Mouse (Mus musculus) embryonic facial prominence, embryonic 10.5 days (tissue): ENCODE measurements around the gene Zmat5. TPM values are rescaled to one million over a fixed set of nuclear protein-coding genes. Genes with fewer than 3 reads are reported as not detected.
A peak's percentile ranks its signal among the peaks of the same experiment; 100 is the strongest.

Experiments used
- DNase-seq: peaks from one replicate; pipeline ENCODE4 v3.0.0-alpha.2; 2017; ENCODE audit warnings: low spot score
- H3K27ac ChIP-seq: fragments of 300-500 bp; sonication (generic); replicated peaks from 2 replicates; pipeline ENCODE4 v1.5.1; 2016; ENCODE audit warnings: mild to moderate bottlenecking
- H3K27me3 ChIP-seq: fragments of 300-500 bp; sonication (generic); replicated peaks from 2 replicates; pipeline ENCODE4 v1.6.1; 2016; ENCODE audit warnings: low read depth, mild to moderate bottlenecking; ENCODE audit not compliant: poor library complexity, severe bottlenecking
- H3K36me3 ChIP-seq: fragments of 300-500 bp; sonication (generic); replicated peaks from 2 replicates; pipeline ENCODE4 v1.6.1; 2016; ENCODE audit warnings: mild to moderate bottlenecking, moderate library complexity
- H3K4me1 ChIP-seq: fragments of 300-500 bp; sonication (generic); 2 replicates; pipeline ENCODE4 v1.6.1; 2016
- H3K4me3 ChIP-seq: fragments of 300-500 bp; sonication (generic); 2 replicates; pipeline ENCODE4 v1.5.1; 2016; ENCODE audit warnings: mild to moderate bottlenecking, moderate library complexity
- H3K9me3 ChIP-seq: fragments of 300-500 bp; sonication (generic); 2 replicates; pipeline ENCODE4 v1.6.1; 2016; ENCODE audit warnings: mild to moderate bottlenecking
- WGBS: fragments of 180-500 bp; shearing (Covaris S2); methylation state at CpG from one replicate; pipeline ENCODE4 v1.1.7; 2016; 5-methylcytosine and 5-hydroxymethylcytosine counted together
- polyA plus RNA-seq: library from polyadenylated mRNA; unstranded; fragments of >200 nt; fragmentation: Nextera tagmentation; extraction: Ambion mirVana; gene quantifications from 2 replicates; pipeline ENCODE4 v1.2.1, GENCODE M21; 2016

Zmat5 gene
- polyA plus RNA-seq, 1 experiment from 2014 or later = 75.4 TPM

DNA sequence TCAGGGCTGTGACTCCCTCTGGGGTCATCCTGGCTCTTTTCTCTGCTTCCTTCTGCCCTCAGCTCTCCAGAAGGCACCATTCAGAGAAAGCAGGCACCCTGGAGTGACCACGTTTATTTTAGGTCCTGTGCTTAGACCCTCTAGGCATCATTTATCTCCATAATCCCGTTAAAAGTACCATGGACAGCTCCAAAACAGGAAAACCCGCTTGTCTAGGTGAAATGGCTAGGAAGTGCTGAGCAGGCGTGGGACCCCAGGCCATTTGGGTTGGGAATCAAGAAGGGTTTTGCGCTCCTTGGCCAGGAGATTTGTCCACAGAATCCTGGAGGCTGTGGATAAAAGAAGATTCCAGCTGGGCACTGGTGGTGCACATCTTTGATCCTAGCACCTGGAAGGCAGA lies 59.2 kb downstream of the Zmat5 start:
- Histone ChIP-seq H3K36me3 (peaks cover 20% of the 10 kb centered on the region), H3K27ac (no peak overlapping the region), H3K27me3 (peaks cover 34% of the 10 kb centered on the region), H3K9me3 (no peaks in the 10 kb centered on the region), H3K4me3 (no peak overlapping the region), H3K4me1 (no peaks in the 10 kb centered on the region)
- WGBS = 12% methylated on average over 5 of the region's 5 CpGs
- no peak for DNase-seq

DNA sequence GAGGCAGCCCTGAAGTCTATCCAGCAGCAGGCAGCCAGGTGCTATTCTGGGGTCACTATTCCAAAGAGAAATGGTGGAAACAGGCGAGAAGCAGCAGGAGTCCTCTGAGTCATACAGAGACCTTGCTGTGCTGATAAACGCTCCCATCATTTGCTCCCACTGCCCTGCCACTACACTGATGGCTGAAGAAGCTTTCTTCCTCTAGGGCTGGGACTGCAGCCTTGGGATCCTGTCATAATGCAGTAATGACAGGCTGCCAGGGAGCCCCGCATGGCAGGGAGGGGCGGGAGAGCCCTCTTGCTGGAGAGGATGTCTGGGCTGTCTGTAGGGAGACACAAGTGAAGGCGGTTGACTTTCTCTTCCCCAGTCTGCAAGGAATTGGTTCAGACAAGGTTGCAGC lies 60.0 kb downstream of the Zmat5 start:
- no peak for DNase-seq
- Histone ChIP-seq H3K9me3 (no peaks in the 10 kb centered on the region), H3K27ac (no peak overlapping the region), H3K27me3 (peaks cover 34% of the 10 kb centered on the region), H3K4me1 (no peaks in the 10 kb centered on the region), H3K4me3 (no peak overlapping the region), H3K36me3 (peaks cover 29% of the 10 kb centered on the region)
- 64% methylated on average over 5 of the region's 5 CpGs for WGBS

DNA sequence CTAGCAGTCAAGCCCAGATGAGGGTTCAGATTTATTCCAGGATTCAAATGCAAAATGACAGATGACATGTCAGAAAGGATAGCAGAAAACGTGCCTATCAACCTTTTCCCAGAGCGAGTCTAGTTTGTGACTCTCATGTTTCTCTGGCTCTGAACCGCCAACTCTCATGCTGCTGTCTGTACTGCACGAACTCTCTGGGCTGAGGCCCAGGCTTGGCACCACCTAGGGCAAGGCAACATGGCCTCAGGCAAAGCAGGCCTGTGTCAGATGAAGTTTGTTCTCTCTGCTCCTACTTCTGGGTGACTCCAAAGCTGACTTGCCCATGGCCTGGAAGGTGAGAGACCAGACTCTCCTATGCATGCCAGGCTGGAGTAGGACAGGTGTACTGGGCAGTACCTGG lies 63.9 kb downstream of the Zmat5 start:
- Histone ChIP-seq H3K9me3 (no peaks in the 10 kb centered on the region), H3K27ac (no peak overlapping the region), H3K36me3 (peaks cover 52% of the 10 kb centered on the region), H3K27me3 (peaks cover 3% of the 10 kb centered on the region; the same call in 1 of the 2 replicates), H3K4me1 (no peaks in the 10 kb centered on the region), H3K4me3 (no peak overlapping the region)
- WGBS = 89% methylated on average over 4 of the region's 4 CpGs
- DNase-seq = no peak

DNA sequence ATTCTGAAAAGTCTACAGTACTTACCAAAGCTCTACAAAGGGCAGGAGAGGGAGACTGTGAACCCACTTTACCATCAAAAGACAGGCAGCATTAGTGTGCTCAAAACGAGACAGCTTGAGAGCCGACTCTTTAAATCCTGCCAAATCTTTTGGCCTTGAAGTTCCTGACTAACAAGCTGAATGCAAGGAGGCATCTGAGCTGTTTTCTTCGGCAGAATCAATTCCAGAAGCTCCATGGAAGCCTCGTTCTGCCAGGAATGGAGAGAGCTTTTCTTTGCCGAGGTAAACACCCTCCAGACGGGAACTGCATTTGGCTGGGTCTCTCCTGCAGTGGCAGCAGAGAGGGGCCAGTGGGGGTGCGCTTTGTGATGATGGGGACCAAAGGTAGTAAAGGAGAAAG lies 64.8 kb downstream of the Zmat5 start:
- no peak overlapping the region for H3K4me3 ChIP-seq
- H3K9me3 ChIP-seq = no peaks in the 10 kb centered on the region
- 78% methylated on average over 7 of the region's 7 CpGs for WGBS
- no peaks in the 10 kb centered on the region for H3K4me1 ChIP-seq
- no peak overlapping the region for H3K27ac ChIP-seq
- peaks cover 56% of the 10 kb centered on the region for H3K36me3 ChIP-seq
- H3K27me3 ChIP-seq = no peaks in the 10 kb centered on the region
- DNase-seq = no peak

DNA sequence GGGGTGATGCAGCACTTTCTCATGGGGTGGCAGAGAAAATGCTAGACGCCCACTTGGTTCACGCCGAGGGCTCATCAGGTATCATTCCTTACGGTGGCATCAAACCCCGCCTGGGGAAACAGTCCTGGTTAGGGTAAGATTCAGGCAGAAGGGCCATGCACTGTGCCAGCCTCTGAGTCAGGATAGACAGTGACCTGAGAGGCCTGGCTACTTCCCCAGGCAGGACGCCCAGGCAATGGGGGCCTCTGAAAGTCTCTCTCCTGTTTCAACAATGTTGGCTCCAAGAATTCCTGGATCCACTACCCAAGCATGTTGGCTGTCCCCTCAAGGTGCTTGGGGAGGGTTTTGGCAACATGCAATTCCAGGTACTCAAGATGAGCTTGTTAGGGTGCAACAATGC lies 65.4 kb downstream of the Zmat5 start:
- DNase-seq = no peak

DNA sequence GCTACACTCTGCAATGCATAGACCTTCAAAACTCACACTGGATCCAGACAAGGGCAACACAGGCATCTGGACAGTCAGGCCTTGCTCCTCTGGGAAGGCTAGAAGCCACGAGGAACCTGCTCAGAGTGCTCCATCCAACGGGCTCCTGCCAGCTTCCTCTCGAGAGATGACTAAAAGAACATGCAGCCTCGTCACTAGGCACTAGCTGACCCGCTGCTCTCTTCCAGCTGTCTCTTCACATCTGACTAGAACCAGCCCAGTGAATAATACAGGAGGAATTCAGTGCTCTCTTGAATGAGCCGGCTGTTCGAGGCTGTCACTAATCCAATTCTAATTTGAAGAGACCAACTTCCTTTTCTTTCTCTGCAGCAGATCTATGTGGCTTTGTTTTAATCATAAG lies 67.3 kb downstream of the Zmat5 start:
- no peak overlapping the region for H3K4me3 ChIP-seq
- H3K9me3 ChIP-seq = no peaks in the 10 kb centered on the region
- H3K27ac ChIP-seq = no peak overlapping the region
- no peak for DNase-seq
- no peaks in the 10 kb centered on the region for H3K4me1 ChIP-seq
- whole genome bisulfite sequencing = 66% methylated on average over 7 of the region's 7 CpGs
- peaks cover 62% of the 10 kb centered on the region for H3K36me3 ChIP-seq
- no peaks in the 10 kb centered on the region for H3K27me3 ChIP-seq

More for the DNA sequence above, 65.4 kb downstream of the Zmat5 start:
- H3K9me3 ChIP-seq = no peaks in the 10 kb centered on the region
- no peaks in the 10 kb centered on the region for H3K4me1 ChIP-seq
- H3K36me3 ChIP-seq = peaks cover 52% of the 10 kb centered on the region
- WGBS = 94% methylated on average over 6 of the region's 6 CpGs
- no peak overlapping the region for H3K27ac ChIP-seq
- no peaks in the 10 kb centered on the region for H3K27me3 ChIP-seq
- no peak overlapping the region for H3K4me3 ChIP-seq

DNA sequence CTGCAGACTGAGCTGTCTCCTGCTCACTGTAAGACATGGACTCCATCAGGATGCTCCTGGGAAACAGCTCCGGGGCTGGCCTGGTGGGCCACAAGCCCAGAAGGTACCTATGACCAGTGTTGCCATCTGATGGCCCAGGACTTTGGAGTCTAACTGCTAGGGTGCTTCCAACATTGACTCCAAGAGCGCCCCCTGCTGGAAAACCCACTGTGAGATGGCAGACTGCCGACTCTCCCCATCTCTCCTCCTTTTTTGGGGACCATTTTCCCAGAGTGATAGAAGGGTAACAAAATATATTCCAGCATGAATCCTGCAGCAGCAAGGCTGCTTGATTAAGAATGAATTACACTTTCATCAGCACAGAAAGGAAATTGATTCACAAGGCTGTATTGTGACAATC lies 68.4 kb downstream of the Zmat5 start:
- H3K27ac ChIP-seq = no peak overlapping the region
- H3K27me3 ChIP-seq = no peaks in the 10 kb centered on the region
- peak; percentile 72 for DNase-seq
- H3K36me3 ChIP-seq = peaks cover 64% of the 10 kb centered on the region
- H3K4me3 ChIP-seq = no peak overlapping the region
- no peaks in the 10 kb centered on the region for H3K9me3 ChIP-seq
- WGBS = 37% methylated on average over 3 of the region's 3 CpGs
- H3K4me1 ChIP-seq = no peaks in the 10 kb centered on the region

DNA sequence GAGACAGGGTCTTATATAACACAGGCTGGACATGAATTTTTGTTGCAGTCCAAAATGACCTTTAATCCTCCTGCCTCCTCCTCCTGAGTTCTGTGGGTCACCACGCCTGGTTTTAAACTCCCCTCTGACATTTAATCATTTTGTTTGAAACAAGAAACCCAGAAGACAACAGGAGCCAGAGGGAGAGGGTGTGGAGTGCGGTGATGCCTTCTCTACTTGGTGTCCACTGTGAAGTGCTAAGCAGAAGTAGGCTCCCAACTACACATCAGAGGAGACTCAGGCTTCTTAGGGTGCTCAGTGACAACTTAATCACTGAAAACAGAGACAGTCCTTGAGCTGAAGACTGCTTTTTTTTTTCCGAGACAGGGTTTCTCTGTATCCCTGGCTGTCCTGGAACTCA lies 76.4 kb downstream of the Zmat5 start:
- DNase-seq = no peak
- H3K4me1 ChIP-seq = no peaks in the 10 kb centered on the region
- no peaks in the 10 kb centered on the region for H3K9me3 ChIP-seq
- no peak overlapping the region for H3K27ac ChIP-seq
- H3K36me3 ChIP-seq = peaks cover 97% of the 10 kb centered on the region
- WGBS = 83% methylated on average over 3 of the region's 3 CpGs
- H3K4me3 ChIP-seq = no peak overlapping the region
- H3K27me3 ChIP-seq = no peaks in the 10 kb centered on the region

DNA sequence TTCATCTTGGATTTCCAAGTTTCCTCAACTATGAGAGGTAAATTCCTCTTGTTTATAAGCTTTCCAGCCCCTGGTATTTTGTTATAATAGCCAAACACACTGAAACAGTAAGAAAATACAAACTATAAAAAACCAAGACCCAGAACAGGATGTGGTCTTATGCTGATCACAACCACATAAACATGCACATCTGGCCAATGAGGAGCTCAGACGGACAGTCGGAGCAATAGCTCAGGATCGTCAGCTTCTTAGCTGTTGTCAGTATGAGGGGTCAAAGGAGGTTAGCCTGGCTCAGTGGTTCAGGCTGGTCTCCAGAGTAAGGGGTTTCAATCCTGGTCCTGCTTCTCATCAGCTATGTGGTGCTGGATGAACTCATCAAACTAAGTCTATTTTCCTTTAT lies 78.6 kb downstream of the Zmat5 start:
- Histone ChIP-seq H3K27ac (no peak overlapping the region), H3K9me3 (no peaks in the 10 kb centered on the region), H3K36me3 (peaks cover 97% of the 10 kb centered on the region), H3K4me1 (no peaks in the 10 kb centered on the region), H3K4me3 (no peak overlapping the region), H3K27me3 (no peaks in the 10 kb centered on the region)
- no peak for DNase-seq
- WGBS = 84% methylated on average over 3 of the region's 3 CpGs

DNA sequence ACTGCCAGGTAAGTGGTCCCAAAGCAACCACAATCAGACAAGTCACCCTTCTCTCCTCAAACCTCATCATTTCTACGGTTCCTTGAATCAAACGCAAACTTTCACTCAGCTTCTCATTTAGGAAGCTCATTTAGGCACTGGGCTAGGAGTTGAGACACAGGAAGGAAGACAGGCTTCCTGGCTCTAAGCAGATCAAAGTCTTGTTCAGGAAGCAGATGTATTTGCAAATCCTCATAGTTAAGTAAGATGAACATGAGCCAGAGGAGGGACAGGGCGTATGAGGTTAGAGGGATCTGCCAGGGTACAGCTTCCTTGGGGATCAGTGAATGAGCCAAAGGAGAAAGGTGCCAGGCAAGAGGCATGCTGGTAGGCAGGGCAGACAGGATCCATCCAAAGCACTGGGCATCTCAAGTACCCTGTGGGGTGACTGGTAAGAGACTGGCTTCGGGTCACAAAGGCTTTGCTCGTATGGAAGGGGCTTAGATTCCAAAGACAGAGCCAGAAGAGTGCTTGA lies 80.2 kb downstream of the Zmat5 start:
- no peaks in the 10 kb centered on the region for H3K9me3 ChIP-seq
- whole genome bisulfite sequencing = 85% methylated on average over 5 of the region's 5 CpGs
- H3K36me3 ChIP-seq = peaks cover 97% of the 10 kb centered on the region
- H3K27me3 ChIP-seq = no peaks in the 10 kb centered on the region
- H3K4me1 ChIP-seq = no peaks in the 10 kb centered on the region
- H3K27ac ChIP-seq = no peak overlapping the region
- no peak overlapping the region for H3K4me3 ChIP-seq
- DNase-seq = no peak

Other genes with a start within 250 kb of the Zmat5 start
- gene Mtmr3, start 109.8 kb upstream of the Zmat5 start, polyA plus RNA-seq = 28.2 and 29.2 TPM in 2 replicates
- not detected in 2 replicates for gene Gm11032, start 84.6 kb upstream of the Zmat5 start, polyA plus RNA-seq
- gene Ascc2, start 66.9 kb upstream of the Zmat5 start, polyA plus RNA-seq = 42.2 and 43.0 TPM in 2 replicates
- gene Uqcr10, start 336 bp upstream of the Zmat5 start, polyA plus RNA-seq = 661 and 685 TPM in 2 replicates
- 0.19 and 0.57 TPM in 2 replicates for gene Cabp7, start 42.1 kb downstream of the Zmat5 start, polyA plus RNA-seq
- 68.1 and 68.7 TPM in 2 replicates for gene Nf2, start 144.9 kb downstream of the Zmat5 start, polyA plus RNA-seq
- gene Nipsnap1, start 169.3 kb downstream of the Zmat5 start, polyA plus RNA-seq = 88.1 and 91.7 TPM in 2 replicates
- gene Thoc5, start 190.6 kb downstream of the Zmat5 start, polyA plus RNA-seq = 52.1 and 52.9 TPM in 2 replicates
- 0.14 and 0.25 TPM in 2 replicates for gene Nefh, start 243.4 kb downstream of the Zmat5 start, polyA plus RNA-seq